Mouse (Mus musculus) hematopoietic stem cell, adult 5-6 weeks (primary cell): ENCODE data around the gene Timp4. TPM values are rescaled to one million over a fixed set of nuclear protein-coding genes. Genes with fewer than 3 reads are reported as not detected.

ENCODE experiments used
- ATAC-seq, 2 experiments: fragments of 125-278 bp in 1 of 2; replicated peaks in 1 of 2; 2 replicates each; pipeline ENCODE4 v1.8.0; 2016 to 2017; ENCODE audit warnings: inconsistent platforms in 2 of 2, mild to moderate bottlenecking in 2 of 2, moderate number of reproducible peaks in 2 of 2, low read depth in 1 of 2, moderate TSS enrichment in 1 of 2; ENCODE audit not compliant: low FRiP score in 2 of 2, poor library complexity in 2 of 2, severe bottlenecking in 2 of 2, insufficient read depth in 1 of 2, low TSS enrichment in 1 of 2
- total RNA-seq: library from RNA; stranded (forward); fragments of 172-1452, 232-1000 nt; gene quantifications from 2 replicates; pipeline ENCODE4 v1.2.3, GENCODE M21; 2017

The Timp4 gene
- total RNA-seq, 1 experiment from 2014 or later, result not detected

DNA sequence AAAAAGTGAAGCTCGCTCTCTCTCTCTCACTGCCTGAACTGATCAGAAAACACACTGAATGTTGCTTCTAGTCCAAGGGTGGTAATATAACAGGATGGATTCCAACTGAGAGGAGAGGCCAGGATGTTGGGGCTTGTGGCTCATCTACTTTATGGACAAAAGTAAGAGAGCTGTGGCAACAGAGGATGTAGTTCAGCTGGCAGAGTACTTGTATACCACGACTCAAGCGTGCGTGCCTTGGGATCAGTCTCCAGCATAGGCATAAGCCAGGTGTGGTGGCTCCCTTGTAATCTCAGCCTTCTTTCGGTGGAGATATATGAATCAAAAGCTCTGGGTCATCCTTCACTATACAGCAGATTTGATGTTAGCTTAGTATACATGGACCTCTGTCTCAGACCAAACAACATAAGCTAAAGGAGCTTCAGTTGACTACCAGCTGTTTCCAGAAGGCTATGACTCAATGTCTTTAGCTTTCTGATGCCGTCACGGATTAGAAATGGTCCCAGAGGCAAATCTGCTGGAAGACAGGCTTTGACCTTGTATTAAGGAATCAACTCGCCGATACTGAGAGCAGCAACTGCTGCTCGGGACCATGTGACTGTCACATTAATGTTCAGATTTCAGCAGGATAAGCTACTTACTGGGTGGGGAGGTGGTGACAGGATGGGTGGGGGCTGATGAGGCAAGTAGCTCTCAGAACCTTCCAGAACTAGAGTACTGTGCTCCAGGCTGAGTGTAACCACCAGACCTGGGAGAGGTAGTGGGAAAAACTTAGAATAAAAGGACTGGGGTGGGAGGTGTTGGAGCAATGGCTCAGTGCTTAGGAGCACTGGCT, 16.8 kb upstream of the Timp4 start:
- ATAC-seq, result no peak

DNA sequence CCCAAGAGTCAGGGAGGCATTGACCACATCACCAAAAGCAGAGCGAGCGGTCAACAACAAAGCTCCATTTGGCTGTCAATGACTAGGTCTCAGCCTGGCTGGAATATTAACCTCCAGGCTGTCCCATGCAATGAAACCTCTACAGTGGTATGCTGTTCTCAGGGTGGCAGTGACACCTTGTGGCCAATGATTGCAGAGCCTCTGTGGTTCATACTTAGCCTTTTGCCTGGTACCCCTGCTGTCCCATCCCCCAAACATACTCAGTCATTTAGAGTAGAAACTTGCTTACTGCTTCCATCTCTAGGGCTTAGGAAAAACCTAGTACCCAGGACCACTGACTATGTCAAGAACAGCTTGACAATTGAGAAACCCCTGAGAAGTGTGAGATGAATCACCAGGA, 15.9 kb upstream of the Timp4 start:
- peak; percentile 72 to 80 for ATAC-seq

DNA sequence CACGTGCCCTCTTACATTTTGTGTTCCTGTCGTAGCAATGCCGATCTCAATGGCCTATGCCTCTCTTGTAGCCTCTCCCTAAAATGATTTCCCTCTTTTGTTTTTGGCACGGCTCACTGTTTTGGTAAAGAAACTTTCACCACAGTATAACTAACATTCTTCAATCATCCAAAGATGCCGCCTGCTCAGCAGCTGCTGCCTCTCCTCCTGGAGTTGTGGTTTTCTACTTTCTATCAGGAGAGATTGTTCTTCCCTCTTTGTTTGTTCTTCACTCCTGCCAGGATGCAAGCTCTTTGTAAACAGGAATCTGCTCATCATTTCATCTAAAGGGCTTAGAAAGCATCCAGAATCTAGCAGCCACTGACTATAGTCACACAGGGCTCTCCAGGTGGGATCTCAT, 14.8 kb upstream of the Timp4 start:
- ATAC-seq, result no peak

DNA sequence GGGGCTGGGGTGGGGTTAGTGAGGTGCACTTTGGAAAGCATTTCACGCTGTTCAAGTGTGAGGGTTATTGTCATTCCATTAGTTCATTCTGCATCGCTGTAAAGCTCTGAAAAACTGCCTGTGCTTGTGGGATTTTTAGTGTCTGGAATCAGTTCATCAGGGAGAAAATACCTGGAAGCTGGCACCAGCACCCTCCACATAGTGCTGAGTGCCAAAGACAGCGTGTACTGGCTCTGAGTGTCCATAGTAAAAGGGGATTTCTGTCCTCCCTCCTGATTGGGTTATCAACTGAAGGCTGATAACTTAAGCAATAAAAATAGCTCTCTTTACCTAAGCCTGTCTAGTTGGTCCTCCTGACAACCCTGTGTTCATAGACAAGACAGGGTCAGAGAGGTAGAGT, 8.5 kb upstream of the Timp4 start:
- ATAC-seq, result no peak

DNA sequence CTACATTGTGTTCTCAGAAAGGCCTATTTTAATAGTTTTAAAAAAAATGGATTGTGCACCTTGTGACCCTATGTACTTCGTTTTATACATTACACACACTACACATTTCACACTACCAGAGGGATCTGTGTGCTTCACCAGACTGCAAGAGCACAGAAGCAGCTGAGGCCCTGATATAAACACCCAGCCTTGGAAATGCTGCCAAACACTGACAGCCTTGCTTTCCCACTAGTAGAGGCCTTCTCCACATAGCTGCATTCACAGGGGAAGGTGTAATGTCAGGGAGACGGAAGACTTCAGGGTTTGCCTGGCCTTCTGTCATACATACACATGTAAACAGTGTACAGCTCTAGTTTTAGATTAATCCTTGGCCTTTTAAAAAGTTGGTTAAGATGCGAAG, 3.2 kb upstream of the Timp4 start:
- ATAC-seq, result no peak

DNA sequence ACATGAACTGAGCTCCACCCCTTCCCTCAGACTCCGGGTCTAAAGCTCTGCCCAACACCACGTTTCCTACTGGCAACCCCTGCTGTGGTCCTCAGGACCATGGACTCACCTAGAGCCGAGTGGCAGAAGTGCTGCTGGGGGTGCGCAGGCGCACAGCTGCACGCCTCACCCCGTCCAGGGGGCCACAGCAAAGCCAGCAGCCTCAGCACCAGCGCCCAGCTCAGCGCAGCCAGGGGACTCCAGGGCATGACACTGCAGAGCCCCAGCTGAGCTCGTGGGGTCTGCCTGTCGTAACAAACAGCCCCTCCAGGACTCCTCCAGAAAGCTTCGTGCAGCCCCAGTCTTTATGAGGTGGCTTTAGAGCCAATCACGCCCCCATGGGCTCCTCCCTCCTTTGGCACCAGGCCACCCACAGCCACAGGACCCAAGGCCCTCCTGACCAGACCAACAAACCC, 447 bp downstream of the Timp4 start:
- ATAC-seq, result peak in 1 of 2 experiments; percentile 25; a peak in 2 of 4 replicates

DNA sequence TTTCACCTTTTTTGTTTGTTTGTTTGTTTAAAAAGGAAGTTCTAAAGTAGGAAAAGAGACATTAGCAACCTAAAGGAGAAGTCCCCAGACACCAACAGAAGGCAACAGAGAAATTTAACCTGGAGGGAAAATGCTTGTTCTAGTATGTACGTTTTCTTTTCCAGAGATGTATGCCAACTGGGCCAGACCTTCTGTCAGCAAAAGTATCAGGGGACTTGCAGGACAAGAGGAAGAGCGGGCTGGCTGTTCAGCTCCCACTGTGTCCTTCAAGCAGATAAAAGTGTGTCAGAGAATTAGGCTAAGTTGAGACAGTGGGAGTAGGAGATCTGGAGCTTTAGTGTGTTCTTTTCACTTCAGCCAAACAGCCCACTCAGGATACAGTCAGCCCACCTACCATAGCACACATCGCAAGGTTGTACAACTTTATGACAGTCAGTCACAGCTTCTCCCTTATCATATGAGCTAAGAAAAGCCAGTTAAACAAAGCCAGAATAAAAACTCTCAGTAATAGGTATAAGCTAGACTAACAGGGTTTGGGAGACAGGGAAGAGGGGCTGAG, 6.4 kb downstream of the Timp4 start:
- no peak for ATAC-seq

DNA sequence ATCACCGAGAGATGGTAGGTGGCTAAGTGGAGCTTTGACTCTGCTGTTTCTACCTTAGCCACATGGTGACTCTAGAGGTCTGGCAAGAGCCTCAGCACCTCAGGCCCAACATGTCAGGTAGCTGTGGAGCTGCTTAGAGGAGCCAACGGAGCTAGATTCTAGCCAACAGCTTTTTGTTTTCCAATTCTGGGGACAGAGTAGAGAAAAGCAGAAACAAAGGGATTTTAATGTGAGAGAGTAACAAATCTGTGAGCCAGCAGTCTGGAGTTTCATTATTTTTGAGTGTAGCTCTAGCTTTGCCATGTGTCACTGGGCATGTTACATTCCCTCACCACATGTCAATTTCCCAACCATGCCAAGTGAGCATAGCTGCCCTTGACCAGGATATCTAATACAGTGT, 7.8 kb downstream of the Timp4 start:
- no peak for ATAC-seq

DNA sequence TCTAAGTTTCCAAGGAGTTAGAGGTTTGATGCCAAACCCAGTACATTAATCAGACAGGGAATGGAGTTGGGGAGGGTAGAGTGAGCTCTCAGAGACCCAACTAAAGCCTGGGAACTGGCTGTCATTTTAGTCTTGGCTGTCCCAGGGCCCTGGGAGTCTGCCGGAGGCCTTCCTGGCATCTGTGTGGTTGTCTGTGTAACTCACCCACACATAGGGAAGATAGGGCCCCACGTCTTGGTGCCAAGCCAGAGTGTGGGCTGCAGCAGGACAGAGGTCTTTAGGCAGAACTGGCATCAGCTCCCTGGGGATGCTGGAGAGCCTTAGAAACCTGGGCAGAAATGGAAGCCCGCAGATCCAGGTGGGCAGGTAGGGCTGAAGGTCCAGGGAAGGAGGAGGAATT, 10.1 kb downstream of the Timp4 start:
- no peak for ATAC-seq

DNA sequence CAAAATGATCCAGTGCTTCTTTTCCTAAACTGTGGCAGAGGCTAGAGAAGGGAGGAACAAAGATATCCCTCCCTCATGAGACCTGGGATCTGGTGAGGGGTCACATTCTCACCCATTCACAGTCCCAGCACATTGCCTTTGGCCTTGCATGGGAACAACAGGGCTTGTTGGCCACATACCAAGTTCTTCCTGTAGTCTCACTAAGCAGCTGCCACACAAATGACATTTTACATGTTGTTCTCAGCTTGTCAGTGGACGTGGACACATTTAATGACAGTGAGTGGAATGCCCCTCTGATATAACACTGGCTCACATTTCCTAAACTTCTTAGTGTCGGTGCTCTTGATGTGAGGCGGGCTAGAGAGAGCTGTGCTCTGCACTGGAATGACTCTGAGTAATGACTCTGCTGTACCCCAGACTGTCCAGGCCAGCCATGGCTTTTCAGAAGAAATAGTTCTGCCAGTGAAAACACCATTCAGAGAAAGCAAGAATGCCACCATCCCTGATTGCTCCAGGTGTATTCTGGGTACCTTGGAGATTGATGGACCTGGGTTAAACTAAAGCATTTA, 10.8 kb downstream of the Timp4 start:
- no peak for ATAC-seq

DNA sequence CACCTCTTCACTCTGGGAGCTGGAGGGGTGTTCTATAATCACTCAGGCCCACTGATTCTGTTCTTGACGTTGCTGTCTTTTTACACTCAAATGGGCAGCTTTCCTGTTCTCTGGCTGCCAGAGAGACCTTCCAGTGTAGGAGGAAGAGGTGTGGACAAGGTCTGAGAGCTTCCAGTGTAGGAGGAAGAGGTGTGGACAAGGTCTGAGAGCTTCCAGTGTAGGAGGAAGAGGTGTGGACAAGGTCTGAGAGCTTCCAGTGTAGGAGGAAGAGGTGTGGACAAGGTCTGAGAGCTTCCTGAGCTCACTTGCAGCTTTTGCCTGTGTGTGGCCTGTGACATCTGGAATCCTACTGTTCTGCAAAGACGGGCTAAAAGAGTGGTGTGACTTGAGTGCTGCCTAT, 11.6 kb downstream of the Timp4 start:
- peak; percentile 10 to 22; a peak in 1 of 4 replicates for ATAC-seq

DNA sequence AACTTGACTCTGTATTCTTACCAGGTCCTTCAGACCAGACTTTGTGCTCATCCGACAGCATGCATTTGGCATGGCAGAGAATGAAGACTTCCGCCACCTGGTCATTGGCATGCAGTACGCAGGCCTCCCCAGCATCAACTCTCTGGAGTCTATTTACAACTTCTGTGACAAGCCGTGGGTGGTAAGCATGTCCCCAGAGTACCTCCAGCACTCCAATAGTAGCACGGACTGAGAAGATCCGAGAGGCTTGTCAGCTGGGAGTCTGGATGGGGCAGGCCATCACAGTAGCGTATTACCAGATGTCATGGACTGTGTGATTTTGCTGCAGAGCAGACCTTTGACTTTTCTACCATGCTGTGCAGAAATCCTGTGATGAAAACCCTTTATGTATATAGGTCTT, 12.7 kb downstream of the Timp4 start:
- ATAC-seq, result no peak

DNA sequence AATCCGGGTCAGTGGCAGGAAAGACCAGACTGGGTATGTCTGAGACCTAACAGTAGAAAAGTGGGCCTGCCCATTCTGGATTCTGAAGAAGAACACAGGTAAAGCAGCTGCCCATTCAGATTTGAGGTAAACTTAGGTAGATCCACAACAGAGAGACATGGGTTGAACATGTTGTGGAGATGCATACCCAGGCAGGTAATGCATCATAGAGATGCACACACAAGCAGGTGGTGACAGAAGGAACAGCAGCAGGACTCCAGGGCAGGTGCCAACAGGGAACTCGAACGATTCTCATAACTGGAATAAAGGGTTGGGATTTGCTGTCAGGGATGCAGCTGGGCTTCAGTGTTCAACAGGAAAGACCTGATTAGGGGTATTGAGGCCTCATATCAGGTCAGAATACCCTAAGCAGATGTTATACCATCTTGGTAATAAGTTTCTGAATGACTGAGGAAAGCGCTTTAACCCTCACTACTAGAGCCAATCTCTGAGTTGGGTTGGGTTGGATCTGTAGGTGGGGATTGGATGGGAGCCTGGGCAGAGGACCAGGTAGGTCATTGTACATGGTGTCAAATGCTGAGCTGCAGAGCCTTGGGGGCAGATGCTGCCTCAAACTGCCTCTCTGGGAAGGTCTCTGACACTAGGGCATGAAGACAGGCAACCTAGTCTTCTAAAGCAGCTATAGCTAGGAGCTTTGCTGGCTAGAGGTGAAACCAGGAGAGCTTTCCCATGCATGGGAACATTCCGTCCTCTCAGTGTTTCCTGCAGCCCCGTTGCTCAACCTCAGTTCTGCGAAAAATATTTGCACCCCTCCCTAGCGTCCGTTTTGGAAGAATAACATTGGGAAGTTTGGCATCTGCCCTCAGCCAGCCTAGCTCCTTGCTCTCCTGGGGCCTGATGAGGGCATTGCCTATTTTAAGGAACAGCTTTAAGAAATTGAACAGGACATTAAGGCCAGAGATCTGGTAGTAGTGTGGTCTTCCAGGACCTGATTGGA, 13.7 kb downstream of the Timp4 start:
- no peak for ATAC-seq

DNA sequence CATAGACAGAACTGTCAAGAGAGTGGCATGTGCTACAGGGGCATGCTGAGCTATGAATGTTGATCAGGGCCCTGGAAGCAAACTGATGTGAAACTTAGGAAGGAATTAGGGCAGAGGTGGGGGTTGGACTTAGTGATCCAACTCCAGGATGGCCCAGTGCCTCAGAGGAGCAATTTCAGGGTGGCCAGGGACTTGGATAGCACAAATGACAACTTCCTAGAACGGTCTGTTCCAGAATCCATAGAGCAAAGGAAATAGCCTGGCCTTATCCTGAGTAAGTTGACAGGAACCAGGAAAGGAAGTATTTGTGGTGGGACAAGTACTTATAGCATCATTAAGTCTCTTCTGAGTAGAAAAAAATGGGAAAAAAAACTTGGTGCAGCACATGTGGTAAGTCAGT, 19.4 kb downstream of the Timp4 start:
- ATAC-seq, result no peak

DNA sequence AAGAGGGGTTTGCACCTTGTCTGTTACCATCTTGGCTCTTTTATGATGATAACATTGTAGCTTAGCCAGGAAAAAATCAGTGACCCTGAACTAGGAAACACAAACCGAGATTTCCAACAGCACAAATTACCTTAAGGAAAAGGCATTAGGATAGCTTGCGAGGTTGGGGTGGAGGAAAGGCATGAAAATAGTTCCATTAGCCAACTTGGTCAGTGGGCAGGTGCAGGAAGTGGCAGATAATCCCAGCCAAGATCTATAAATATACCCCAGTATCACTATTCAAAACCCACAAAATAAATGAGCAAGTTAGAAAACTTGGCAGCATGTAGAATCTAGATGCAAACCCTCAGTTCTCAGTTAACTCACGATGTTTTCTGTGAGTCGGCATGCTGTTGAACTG, 20.2 kb downstream of the Timp4 start:
- no peak for ATAC-seq

DNA sequence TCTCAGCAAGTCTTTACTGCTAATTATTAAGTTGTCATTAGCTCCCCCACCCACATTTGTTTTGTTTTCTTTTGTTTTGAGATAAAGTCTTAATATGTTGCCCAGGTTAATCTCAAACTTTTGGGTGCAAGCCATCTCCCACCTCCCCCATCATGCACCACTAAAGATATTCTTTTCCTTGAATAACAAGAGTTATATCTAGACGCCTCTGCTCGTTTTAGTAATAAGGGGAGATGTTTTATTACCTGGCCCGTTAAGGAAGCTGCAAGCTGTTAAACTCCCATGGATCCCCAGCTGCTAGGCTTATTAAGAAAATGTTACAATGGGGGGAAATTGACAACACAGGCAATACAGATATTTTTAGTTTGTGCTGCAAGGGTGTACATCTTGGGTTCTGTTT, 21.4 kb downstream of the Timp4 start:
- no peak for ATAC-seq

DNA sequence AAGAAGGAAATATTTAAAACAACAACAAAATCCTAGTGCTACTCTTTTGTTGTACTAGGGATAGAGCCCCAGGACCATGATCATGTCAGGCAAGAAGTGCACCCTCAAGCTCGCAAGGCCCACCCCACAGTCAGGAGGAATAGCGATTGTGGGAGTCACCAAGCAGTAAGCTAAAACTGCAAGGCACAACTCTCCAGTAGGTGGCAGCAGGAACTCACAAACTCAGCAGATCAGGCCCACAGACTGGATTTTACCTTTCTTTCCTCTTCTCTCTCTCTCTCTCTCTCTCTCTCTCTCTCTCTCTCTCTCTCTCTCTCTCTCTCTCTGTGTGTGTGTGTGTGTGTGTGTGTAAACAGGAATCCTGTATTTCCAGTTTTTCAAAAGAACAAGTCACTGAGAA, 24.5 kb downstream of the Timp4 start:
- ATAC-seq, result peak; percentile 75 to 85

DNA sequence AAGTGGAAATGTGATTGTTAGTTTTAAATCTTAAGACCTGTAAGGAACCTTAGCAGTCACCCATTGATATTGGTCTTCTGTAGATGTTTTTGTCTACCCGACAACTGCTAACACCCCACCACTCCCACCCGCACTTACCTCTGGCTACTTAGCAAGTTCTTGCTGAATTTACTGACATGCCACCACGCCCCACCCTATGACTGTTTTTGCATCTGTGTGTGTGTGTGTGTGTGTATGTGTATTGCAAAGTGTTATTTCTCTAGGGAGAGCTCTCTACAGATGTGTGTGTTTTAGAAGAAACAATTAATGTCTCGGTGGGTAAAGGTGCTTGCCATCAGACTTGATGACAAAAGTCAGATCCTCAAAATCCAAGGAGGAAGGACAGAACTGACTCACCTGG, 25.0 kb downstream of the Timp4 start, which contains the start of gene Gm17482:
TSS of gene Gm17482 (plus strand) at position 301 of the 400 bp plus-strand sequence.
- no peak for ATAC-seq
